Mouse (Mus musculus): Measurements from ENCODE around the gene Glg1. TPM values are rescaled to one million over a fixed set of nuclear protein-coding genes. Genes with fewer than 3 reads are reported as not detected.
A peak's percentile ranks its signal among the peaks of the same experiment; 100 is the strongest.
"Not testable (repeated sequence)": the region's sequence is repeated elsewhere in the genome, so short reads cannot be mapped to it uniquely, and the experiment has no call there.

The Glg1 gene
- polyA plus RNA-seq, 1 experiment from 2014 or later: 68.5 TPM

- Histone ChIP-seq H3K4me1 (replicated peaks) (no peaks in the 10 kb centered on the region), H3K9ac (no peak overlapping the region), H3K36me3 (peaks cover 35% of the 10 kb centered on the region), H3K27ac (replicated peaks) (no peak overlapping the region), H3K4me2 (no peak overlapping the region), H3K9me3 (no peaks in the 10 kb centered on the region), H3K4me3 (no peak overlapping the region), H3K27me3 (no peaks in the 10 kb centered on the region)
- 79% methylated on average over 6 of the region's 6 CpGs for WGBS
- no peak for ATAC-seq (ENCODE audit: low FRiP score, low read depth)
Observed at GRCm38 (mm10) chr8:111188594-111189211, 70.3 kb downstream of the Glg1 start.

- H3K4me1 ChIP-seq (replicated peaks): no peaks in the 10 kb centered on the region
- H3K36me3 ChIP-seq: peaks cover 46% of the 10 kb centered on the region
- 94% methylated on average over 7 of the region's 7 CpGs for WGBS
- no peak overlapping the region for H3K9ac ChIP-seq
- no peaks in the 10 kb centered on the region for H3K27me3 ChIP-seq
- H3K9me3 ChIP-seq: no peaks in the 10 kb centered on the region
- H3K4me2 ChIP-seq: no peak overlapping the region
- no peak overlapping the region for H3K4me3 ChIP-seq
- ATAC-seq (ENCODE audit: low FRiP score, low read depth): no peak
- H3K27ac ChIP-seq (replicated peaks): no peak overlapping the region
Observed at GRCm38 (mm10) chr8:111187470-111187869, 71.5 kb downstream of the Glg1 start.

- Histone ChIP-seq H3K4me3 (no peak overlapping the region), H3K27me3 (no peaks in the 10 kb centered on the region), H3K27ac (replicated peaks) (peak overlapping the region; percentile 38; the same call in 1 of the 2 replicates), H3K4me2 (no peak overlapping the region), H3K4me1 (replicated peaks) (no peaks in the 10 kb centered on the region), H3K9ac (no peak overlapping the region), H3K36me3 (peaks cover 52% of the 10 kb centered on the region), H3K9me3 (no peaks in the 10 kb centered on the region)
- ATAC-seq (ENCODE audit: low FRiP score, low read depth): peak; percentile 59; the same call in 1 of the 2 replicates
- WGBS: 54% methylated on average over 4 of the region's 4 CpGs
Observed at GRCm38 (mm10) chr8:111185472-111185947, 73.5 kb downstream of the Glg1 start.

GRCm38 (mm10) chr8:111171661-111172060 is 87.4 kb downstream of the Glg1 start:
- no peaks in the 10 kb centered on the region for H3K9me3 ChIP-seq
- H3K4me1 ChIP-seq (replicated peaks): no peaks in the 10 kb centered on the region
- H3K4me2 ChIP-seq: no peak overlapping the region
- H3K27me3 ChIP-seq: no peaks in the 10 kb centered on the region
- 69% methylated on average over 5 of the region's 5 CpGs for WGBS
- no peak overlapping the region for H3K4me3 ChIP-seq
- H3K27ac ChIP-seq (replicated peaks): no peak overlapping the region
- ATAC-seq (ENCODE audit: low FRiP score, low read depth): no peak
- peaks cover 74% of the 10 kb centered on the region for H3K36me3 ChIP-seq
- no peak overlapping the region for H3K9ac ChIP-seq

- H3K36me3 ChIP-seq: peaks cover 73% of the 10 kb centered on the region
- H3K9me3 ChIP-seq: no peaks in the 10 kb centered on the region
- H3K4me3 ChIP-seq: no peak overlapping the region
- ATAC-seq (ENCODE audit: low FRiP score, low read depth): no peak
- no peak overlapping the region for H3K27ac ChIP-seq (replicated peaks)
- H3K9ac ChIP-seq: no peak overlapping the region
- WGBS: 47% methylated on average over 14 of the region's 14 CpGs
- no peaks in the 10 kb centered on the region for H3K4me1 ChIP-seq (replicated peaks)
- H3K4me2 ChIP-seq: no peak overlapping the region
- no peaks in the 10 kb centered on the region for H3K27me3 ChIP-seq
Observed at GRCm38 (mm10) chr8:111157617-111158016, 101.4 kb downstream of the Glg1 start.

- no peak for ATAC-seq (ENCODE audit: low FRiP score, low read depth)
- 93% methylated on average over 8 of the region's 8 CpGs for WGBS
- Histone ChIP-seq H3K27me3 (no peaks in the 10 kb centered on the region), H3K4me1 (replicated peaks) (no peaks in the 10 kb centered on the region), H3K4me3 (no peak overlapping the region), H3K4me2 (no peak overlapping the region), H3K9me3 (no peaks in the 10 kb centered on the region), H3K36me3 (peaks cover 56% of the 10 kb centered on the region), H3K9ac (no peak overlapping the region), H3K27ac (replicated peaks) (no peak overlapping the region)
Observed at GRCm38 (mm10) chr8:111155721-111156436, 103.1 kb downstream of the Glg1 start.

GRCm38 (mm10) chr8:111145460-111146012 is 113.5 kb downstream of the Glg1 start:
- WGBS: under 1% methylated on average over 74 of the region's 74 CpGs
- H3K4me2 ChIP-seq: peak overlapping the region; percentile 82
- peaks cover 17% of the 10 kb centered on the region for H3K4me1 ChIP-seq (replicated peaks)
- H3K27ac ChIP-seq (replicated peaks): peak overlapping the region; percentile 86
- ATAC-seq (ENCODE audit: low FRiP score, low read depth): peak; percentile 97
- peak overlapping the region; percentile 88 for H3K9ac ChIP-seq
- H3K4me3 ChIP-seq: peak overlapping the region; percentile 85
- not testable (repeated sequence) for H3K9me3 ChIP-seq, H3K27me3 ChIP-seq, H3K36me3 ChIP-seq

GRCm38 (mm10) chr8:111144901-111145459 is 114.0 kb downstream of the Glg1 start:
- Histone ChIP-seq H3K4me2 (peak overlapping the region; percentile 82), H3K27ac (replicated peaks) (peak overlapping the region; percentile 65), H3K4me1 (replicated peaks) (peaks cover 17% of the 10 kb centered on the region), H3K9ac (peak overlapping the region; percentile 55), H3K4me3 (peak overlapping the region; percentile 85)
- not testable (repeated sequence) for H3K9me3 ChIP-seq, H3K36me3 ChIP-seq, H3K27me3 ChIP-seq
- under 1% methylated on average over 56 of the region's 63 CpGs for WGBS
- peak; percentile 33; the same call in 1 of the 2 replicates for ATAC-seq (ENCODE audit: low FRiP score, low read depth)

GRCm38 (mm10) chr8:111142521-111142920 is 116.5 kb downstream of the Glg1 start:
- no peak for ATAC-seq (ENCODE audit: low FRiP score, low read depth)

GRCm38 (mm10) chr8:111130756-111131155 is 128.3 kb downstream of the Glg1 start:
- H3K9me3 ChIP-seq: no peaks in the 10 kb centered on the region
- H3K4me2 ChIP-seq: no peak overlapping the region
- no peaks in the 10 kb centered on the region for H3K4me1 ChIP-seq (replicated peaks)
- H3K27me3 ChIP-seq: no peaks in the 10 kb centered on the region
- H3K4me3 ChIP-seq: no peak overlapping the region
- no peak overlapping the region for H3K9ac ChIP-seq
- no peak for ATAC-seq (ENCODE audit: low FRiP score, low read depth)
- WGBS: 95% methylated on average over 2 of the region's 2 CpGs
- H3K36me3 ChIP-seq: peaks cover 68% of the 10 kb centered on the region
- H3K27ac ChIP-seq (replicated peaks): no peak overlapping the region

More at GRCm38 (mm10) chr8:111142521-111142920, 116.5 kb downstream of the Glg1 start:
- no peaks in the 10 kb centered on the region for H3K9me3 ChIP-seq
- peaks cover 13% of the 10 kb centered on the region for H3K36me3 ChIP-seq
- no peak overlapping the region for H3K4me3 ChIP-seq
- no peak overlapping the region for H3K9ac ChIP-seq
- H3K4me1 ChIP-seq (replicated peaks): peaks cover 17% of the 10 kb centered on the region
- H3K27me3 ChIP-seq: no peaks in the 10 kb centered on the region
- H3K27ac ChIP-seq (replicated peaks): no peak overlapping the region
- no peak overlapping the region for H3K4me2 ChIP-seq

GRCm38 (mm10) chr8:111119481-111119880 is 139.5 kb downstream of the Glg1 start:
- Histone ChIP-seq H3K9me3 (no peaks in the 10 kb centered on the region), H3K27ac (replicated peaks) (no peak overlapping the region), H3K27me3 (no peaks in the 10 kb centered on the region), H3K9ac (no peak overlapping the region), H3K4me2 (no peak overlapping the region), H3K36me3 (peaks cover 84% of the 10 kb centered on the region), H3K4me3 (no peak overlapping the region), H3K4me1 (replicated peaks) (no peaks in the 10 kb centered on the region)
- WGBS: 96% methylated on average over 3 of the region's 3 CpGs
- ATAC-seq (ENCODE audit: low FRiP score, low read depth): no peak

- Histone ChIP-seq H3K27me3 (no peaks in the 10 kb centered on the region), H3K4me1 (replicated peaks) (no peaks in the 10 kb centered on the region), H3K27ac (replicated peaks) (no peak overlapping the region), H3K4me2 (no peak overlapping the region), H3K4me3 (no peak overlapping the region), H3K9me3 (no peaks in the 10 kb centered on the region), H3K36me3 (peaks cover 69% of the 10 kb centered on the region), H3K9ac (no peak overlapping the region)
- 98% methylated on average over 5 of the region's 5 CpGs for WGBS
- ATAC-seq (ENCODE audit: low FRiP score, low read depth): no peak
Observed at GRCm38 (mm10) chr8:111114891-111115290, 144.1 kb downstream of the Glg1 start.

Data from hindbrain, embryonic 15.5 days (tissue).